Mouse (Mus musculus) forebrain, embryonic 16.5 days (tissue): ENCODE measurements around the gene Arl2bp. TPM values are rescaled to one million over a fixed set of nuclear protein-coding genes. Genes with fewer than 3 reads are reported as not detected.

ENCODE experiments used
- ATAC-seq: fragments of 200-750 bp; cut with Nextera tagmentation; 2 replicates; pipeline ENCODE4 v1.8.0; 2017; ENCODE audit warnings: mild to moderate bottlenecking, moderate library complexity
- H3K27ac ChIP-seq: fragments of 300-500 bp; sonication (generic); 2 replicates; pipeline ENCODE4 v1.5.1; 2014; ENCODE audit warnings: low read length, control low read depth
- H3K27me3 ChIP-seq: fragments of 300-500 bp; sonication (generic); replicated peaks from 2 replicates; pipeline ENCODE4 v1.6.1; 2014; ENCODE audit warnings: low read length; ENCODE audit not compliant: control insufficient read depth, insufficient read depth
- H3K36me3 ChIP-seq: fragments of 300-500 bp; sonication (generic); 2 replicates; pipeline ENCODE4 v1.6.1; 2014; ENCODE audit not compliant: control insufficient read depth, insufficient read depth
- H3K4me1 ChIP-seq: fragments of 300-500 bp; sonication (generic); replicated peaks from 2 replicates; pipeline ENCODE4 v1.6.1; 2014; ENCODE audit warnings: low read length; ENCODE audit not compliant: control insufficient read depth, insufficient read depth
- H3K4me2 ChIP-seq: fragments of 300-500 bp; sonication (generic); 2 replicates; pipeline ENCODE4 v1.6.1; 2014; ENCODE audit warnings: mild to moderate bottlenecking, low read length, control low read depth
- H3K4me3 ChIP-seq: fragments of 300-500 bp; sonication (generic); replicated peaks from 2 replicates; pipeline ENCODE4 v1.5.1; 2014; ENCODE audit warnings: mild to moderate bottlenecking, low read length, control low read depth
- H3K9ac ChIP-seq: fragments of 300-500 bp; sonication (generic); replicated peaks from 2 replicates; pipeline ENCODE4 v1.6.1; 2014; ENCODE audit warnings: low read depth, low read length, control low read depth
- H3K9me3 ChIP-seq: fragments of 300-500 bp; sonication (generic); 2 replicates; pipeline ENCODE4 v1.6.1; 2016; ENCODE audit warnings: low read length; ENCODE audit not compliant: control insufficient read depth
- WGBS: fragments of 180-500 bp; shearing (Covaris S2); extraction: QIAGEN DNeasy Blood & Tissue Kit; methylation state at CpG from one replicate; pipeline ENCODE4 v1.1.7; 2014; 5-methylcytosine and 5-hydroxymethylcytosine counted together
- polyA plus RNA-seq: library from polyadenylated mRNA; unstranded; fragments of >200 nt; fragmentation: Nextera tagmentation; extraction: Ambion mirVana; gene quantifications from 2 replicates; pipeline ENCODE4 v1.2.1, GENCODE M21; 2015

The Arl2bp gene
- polyA plus RNA-seq, 1 experiment from 2014 or later: 180 TPM

DNA sequence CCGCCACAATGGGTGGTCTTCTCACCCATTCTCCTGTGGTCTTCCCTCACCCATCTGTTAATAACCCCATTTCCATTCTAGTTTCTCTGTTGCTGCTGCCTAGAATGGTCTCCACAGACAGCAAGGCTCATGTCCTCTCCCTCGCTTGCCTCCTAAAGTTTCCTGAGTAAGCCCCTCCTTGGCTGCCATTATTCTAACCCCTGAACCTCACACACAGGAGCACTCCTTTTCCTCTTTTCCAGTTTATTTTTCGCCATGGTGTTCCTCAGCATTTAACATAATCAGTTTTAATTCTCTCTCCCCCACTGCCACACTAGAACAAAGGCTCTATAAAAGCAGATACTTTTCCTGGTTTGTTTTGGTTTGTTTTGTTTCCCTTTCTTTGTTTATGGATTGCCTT, 13.4 kb upstream of the Arl2bp start:
- Histone ChIP-seq H3K9me3 (no peaks in the 10 kb centered on the region), H3K27me3 (no peaks in the 10 kb centered on the region), H3K9ac (no peak overlapping the region), H3K27ac (no peak overlapping the region), H3K36me3 (peaks cover 21% of the 10 kb centered on the region), H3K4me3 (no peak overlapping the region), H3K4me1 (no peaks in the 10 kb centered on the region), H3K4me2 (no peak overlapping the region)
- WGBS: 85% methylated on average over 3 of the region's 3 CpGs
- ATAC-seq: no peak

DNA sequence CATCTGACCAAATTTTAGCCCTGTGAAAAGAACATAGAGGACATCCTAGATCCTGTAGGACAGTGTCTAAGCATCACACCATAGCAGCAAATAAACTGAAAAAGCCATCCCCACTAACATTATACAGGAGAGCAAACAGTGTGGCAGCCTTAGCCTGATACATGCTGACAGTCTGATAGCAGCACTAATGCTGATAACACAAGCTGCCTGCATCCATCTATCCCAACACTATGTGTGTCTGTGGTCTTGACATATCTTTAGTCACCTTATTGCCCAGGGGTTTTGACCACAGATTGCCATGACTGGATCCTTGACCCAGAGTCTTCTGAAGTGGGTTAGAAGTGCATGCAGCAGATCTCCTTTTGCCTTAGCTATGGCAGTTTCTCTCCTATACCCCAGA, 11.4 kb upstream of the Arl2bp start:
- Histone ChIP-seq H3K9ac (no peak overlapping the region), H3K4me1 (no peaks in the 10 kb centered on the region), H3K27me3 (no peaks in the 10 kb centered on the region), H3K27ac (no peak overlapping the region), H3K4me2 (no peak overlapping the region), H3K36me3 (peaks cover 27% of the 10 kb centered on the region), H3K9me3 (no peaks in the 10 kb centered on the region), H3K4me3 (no peak overlapping the region)
- ATAC-seq: no peak

DNA sequence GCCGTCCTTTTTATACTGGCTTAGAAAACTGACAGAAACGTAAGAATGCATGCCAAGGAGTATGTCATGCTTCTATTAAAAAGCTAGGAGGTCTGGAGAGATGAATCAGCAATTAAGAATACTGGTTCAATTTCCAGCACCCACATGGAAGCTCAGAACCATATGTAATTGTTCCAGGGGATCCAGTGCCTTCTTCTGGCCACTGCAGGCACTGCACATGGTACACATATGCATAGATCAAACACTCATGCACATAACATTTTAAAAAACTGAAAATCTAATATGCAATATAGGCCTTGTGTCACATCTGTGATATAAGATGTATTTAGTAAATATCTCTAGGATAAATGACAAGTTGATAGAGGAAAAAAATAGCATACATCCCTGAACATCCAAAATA, 8.4 kb upstream of the Arl2bp start:
- no peaks in the 10 kb centered on the region for H3K9me3 ChIP-seq
- peaks cover 27% of the 10 kb centered on the region for H3K36me3 ChIP-seq
- no peak overlapping the region for H3K27ac ChIP-seq
- H3K27me3 ChIP-seq: no peaks in the 10 kb centered on the region
- no peak overlapping the region for H3K9ac ChIP-seq
- H3K4me1 ChIP-seq: no peaks in the 10 kb centered on the region
- 86% methylated on average over 2 of the region's 2 CpGs for WGBS
- ATAC-seq: no peak
- H3K4me2 ChIP-seq: no peak overlapping the region
- H3K4me3 ChIP-seq: no peak overlapping the region

DNA sequence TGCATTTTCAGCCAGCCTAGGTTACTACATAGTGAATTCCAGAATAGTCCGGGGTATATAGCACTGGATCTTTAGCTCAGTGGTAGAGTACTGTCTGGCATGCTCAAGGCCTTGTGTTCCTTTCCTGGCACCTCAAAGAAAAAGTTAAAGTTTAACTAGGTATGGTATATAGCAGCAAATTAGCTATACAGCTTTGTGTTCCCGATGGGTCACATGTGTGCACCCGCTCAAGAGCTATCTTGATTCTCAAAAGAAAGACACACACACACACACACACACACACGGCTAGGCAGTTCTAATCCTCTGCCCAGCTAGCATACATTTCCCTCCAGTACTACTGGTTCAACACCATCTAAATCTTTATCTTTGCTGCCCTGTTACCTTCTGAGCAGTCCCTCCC, 6.0 kb upstream of the Arl2bp start:
- WGBS: 94% methylated on average over 4 of the region's 4 CpGs
- H3K9me3 ChIP-seq: no peaks in the 10 kb centered on the region
- no peak for ATAC-seq

DNA sequence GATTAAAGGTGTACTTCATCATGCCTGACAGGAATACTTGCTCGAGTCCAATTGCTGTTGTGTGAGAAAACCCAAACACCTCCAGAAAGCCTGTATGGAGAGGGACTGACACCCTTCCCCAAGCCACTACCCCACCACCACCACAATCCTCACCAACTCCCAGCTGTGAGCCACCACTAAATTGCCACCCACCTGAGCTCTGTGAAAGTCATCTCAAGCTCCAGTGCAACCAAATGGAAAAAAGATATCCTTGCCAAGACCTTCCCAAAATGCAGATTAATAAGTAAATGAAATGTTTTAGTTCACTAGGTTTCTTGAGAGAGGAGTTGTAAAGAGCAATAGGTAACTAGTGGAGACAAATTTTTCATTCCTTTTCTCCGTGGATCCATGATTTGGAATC, 1.7 kb upstream of the Arl2bp start:
- no peak overlapping the region for H3K9ac ChIP-seq
- 89% methylated on average over 2 of the region's 2 CpGs for WGBS
- peaks cover 15% of the 10 kb centered on the region for H3K4me1 ChIP-seq
- no peaks in the 10 kb centered on the region for H3K27me3 ChIP-seq
- peaks cover 5% of the 10 kb centered on the region; the same call in 1 of the 2 replicates for H3K36me3 ChIP-seq
- no peak overlapping the region for H3K4me3 ChIP-seq
- H3K4me2 ChIP-seq: no peak overlapping the region
- H3K27ac ChIP-seq: no peak overlapping the region
- ATAC-seq: no peak
- H3K9me3 ChIP-seq: no peaks in the 10 kb centered on the region

More for the DNA sequence above, 6.0 kb upstream of the Arl2bp start:
- Histone ChIP-seq H3K36me3 (peaks cover 19% of the 10 kb centered on the region), H3K9ac (no peak overlapping the region), H3K4me2 (no peak overlapping the region), H3K4me1 (no peaks in the 10 kb centered on the region), H3K4me3 (no peak overlapping the region), H3K27ac (no peak overlapping the region), H3K27me3 (no peaks in the 10 kb centered on the region)

DNA sequence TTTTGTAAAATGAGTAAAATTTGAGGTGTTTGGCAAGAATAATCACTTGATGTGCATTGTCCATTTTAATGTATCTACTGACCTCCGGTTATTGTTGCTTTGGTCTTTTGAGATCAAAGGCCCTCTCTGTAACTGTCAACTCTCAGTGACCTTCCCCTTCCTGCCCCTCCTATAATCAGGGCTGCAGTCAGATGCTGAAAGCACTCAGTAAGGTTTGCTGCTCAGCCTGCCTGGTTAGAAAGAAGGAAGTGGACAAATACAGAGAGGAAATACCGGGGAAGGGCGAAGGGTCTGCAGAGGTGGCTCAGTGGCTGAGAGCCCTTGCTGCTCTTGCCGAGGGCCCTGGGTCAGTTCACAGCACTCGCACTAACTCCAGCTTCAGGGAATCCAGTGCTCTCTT, 8.0 kb downstream of the Arl2bp start:
- H3K36me3 ChIP-seq: peaks cover 31% of the 10 kb centered on the region

DNA sequence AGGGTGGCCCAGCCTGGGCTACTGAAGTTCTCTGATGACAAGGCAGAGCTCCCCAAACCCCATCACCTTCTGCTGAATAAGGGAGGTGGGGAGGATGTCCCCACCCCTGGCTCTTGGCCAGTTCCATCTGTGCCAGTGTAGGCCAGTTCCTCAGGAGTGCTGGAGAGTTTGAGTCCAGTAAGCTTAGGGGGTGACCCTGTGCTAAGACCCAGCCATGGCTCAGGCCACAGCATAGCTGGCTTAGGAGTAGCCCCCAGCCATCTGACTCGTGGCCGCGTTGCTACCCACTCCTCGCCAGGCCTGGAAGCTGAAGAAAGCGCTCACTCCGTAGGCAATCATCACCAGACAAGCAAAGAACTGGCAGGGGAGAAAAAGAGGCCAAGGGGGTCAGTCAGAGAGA, 9.5 kb downstream of the Arl2bp start:
- no peak for ATAC-seq

More for the DNA sequence above, 8.0 kb downstream of the Arl2bp start:
- no peak overlapping the region for H3K4me2 ChIP-seq
- ATAC-seq: no peak
- no peak overlapping the region for H3K4me3 ChIP-seq
- no peaks in the 10 kb centered on the region for H3K27me3 ChIP-seq
- WGBS: 87% methylated on average over 5 of the region's 5 CpGs
- H3K27ac ChIP-seq: no peak overlapping the region
- H3K9ac ChIP-seq: no peak overlapping the region
- H3K9me3 ChIP-seq: no peaks in the 10 kb centered on the region
- H3K4me1 ChIP-seq: 0 out of 2 replicates have a peak, but pooled peaks cover 5% of the 10 kb centered on the region

DNA sequence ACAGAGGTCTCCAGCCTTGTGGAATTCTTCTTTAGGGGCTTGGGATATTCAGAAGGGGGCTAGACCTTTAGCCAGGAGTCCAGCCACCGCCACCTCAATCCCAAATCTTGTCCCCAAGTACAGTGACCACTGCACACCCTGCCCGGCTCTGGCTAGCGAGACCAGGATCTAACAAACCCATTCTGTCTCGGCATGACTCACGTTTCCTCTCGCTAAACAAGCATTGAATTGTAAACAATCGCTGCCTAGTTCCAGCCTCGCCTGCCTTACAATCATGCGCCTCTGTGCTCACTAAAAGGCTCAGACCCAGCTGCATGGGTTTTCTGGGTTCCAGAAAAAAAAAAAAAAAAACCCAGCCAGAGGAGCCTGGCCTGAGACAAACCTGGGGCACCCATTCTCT, 12.2 kb downstream of the Arl2bp start:
- no peaks in the 10 kb centered on the region for H3K9me3 ChIP-seq
- H3K27ac ChIP-seq: peak overlapping the region; percentile 70; the same call in 1 of the 2 replicates
- 0 out of 2 replicates have a peak, but pooled peaks cover 5% of the 10 kb centered on the region for H3K4me1 ChIP-seq
- no peaks in the 10 kb centered on the region for H3K27me3 ChIP-seq
- no peak overlapping the region for H3K4me2 ChIP-seq
- 27% methylated on average over 9 of the region's 9 CpGs for WGBS
- peaks cover 5% of the 10 kb centered on the region for H3K36me3 ChIP-seq
- H3K9ac ChIP-seq: no peak overlapping the region
- peak; percentile 68 for ATAC-seq
- no peak overlapping the region for H3K4me3 ChIP-seq

More for the DNA sequence above, 9.5 kb downstream of the Arl2bp start:
- Histone ChIP-seq H3K27ac (no peak overlapping the region), H3K4me3 (no peak overlapping the region), H3K4me2 (no peak overlapping the region), H3K9ac (no peak overlapping the region), H3K9me3 (no peaks in the 10 kb centered on the region), H3K36me3 (peaks cover 28% of the 10 kb centered on the region), H3K4me1 (0 out of 2 replicates have a peak, but pooled peaks cover 5% of the 10 kb centered on the region), H3K27me3 (no peaks in the 10 kb centered on the region)
- WGBS: 90% methylated on average over 6 of the region's 6 CpGs

DNA sequence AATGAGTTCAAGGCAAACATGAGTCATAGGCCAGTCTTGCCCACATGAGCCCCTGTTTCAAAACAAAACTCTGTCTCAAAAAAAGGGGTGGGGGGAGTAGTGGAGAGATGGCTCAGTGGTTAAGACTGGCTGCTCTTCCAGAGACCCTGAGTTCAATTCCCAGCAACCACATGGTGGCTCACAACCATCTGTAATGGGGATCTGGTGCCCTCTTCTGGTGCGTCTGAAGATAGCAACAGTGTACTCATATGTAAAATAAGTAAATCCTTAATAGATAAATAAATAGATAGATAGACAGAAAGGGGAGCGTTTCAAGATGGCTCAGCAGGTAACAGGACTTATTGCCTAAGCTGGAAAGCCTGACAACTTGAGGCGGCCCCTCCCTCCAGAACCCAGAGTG, 14.0 kb downstream of the Arl2bp start:
- no peak overlapping the region for H3K27ac ChIP-seq
- WGBS: 93% methylated on average over 3 of the region's 3 CpGs
- no peaks in the 10 kb centered on the region for H3K27me3 ChIP-seq
- no peak overlapping the region for H3K4me3 ChIP-seq
- no peak for ATAC-seq
- no peak overlapping the region for H3K4me2 ChIP-seq
- no peak overlapping the region for H3K9ac ChIP-seq
- no peaks in the 10 kb centered on the region for H3K9me3 ChIP-seq
- no peaks in the 10 kb centered on the region for H3K36me3 ChIP-seq
- H3K4me1 ChIP-seq: 0 out of 2 replicates have a peak, but pooled peaks cover 5% of the 10 kb centered on the region
